Mouse (Mus musculus) large intestine, adult 2 months (tissue): ENCODE data around the gene Foxa2. TPM values are rescaled to one million over a fixed set of nuclear protein-coding genes. Genes with fewer than 3 reads are reported as not detected.

ENCODE experiments used
- DNase-seq: peaks from one replicate; pipeline ENCODE4 v3.0.0-alpha.2; 2012; ENCODE audit warnings: low read depth, low spot score
- WGBS: fragments of 180-500 bp; shearing (Covaris S2); methylation state at CpG from one replicate; pipeline ENCODE4 v1.1.7; 2018; 5-methylcytosine and 5-hydroxymethylcytosine counted together
- polyA plus RNA-seq: library from polyadenylated mRNA; depleted of rRNA; stranded (reverse); fragments of >200 nt; gene quantifications from 2 replicates; pipeline ENCODE4 v1.2.3, GENCODE M21; 2012

Foxa2 gene
- polyA plus RNA-seq, 1 experiment: 5.2 TPM

- 17% methylated on average over 37 of the region's 37 CpGs for WGBS
- DNase-seq: no peak
Measured at GRCm38 (mm10) chr2:148040236-148041121, 6.3 kb downstream of the Foxa2 start.

DNA sequence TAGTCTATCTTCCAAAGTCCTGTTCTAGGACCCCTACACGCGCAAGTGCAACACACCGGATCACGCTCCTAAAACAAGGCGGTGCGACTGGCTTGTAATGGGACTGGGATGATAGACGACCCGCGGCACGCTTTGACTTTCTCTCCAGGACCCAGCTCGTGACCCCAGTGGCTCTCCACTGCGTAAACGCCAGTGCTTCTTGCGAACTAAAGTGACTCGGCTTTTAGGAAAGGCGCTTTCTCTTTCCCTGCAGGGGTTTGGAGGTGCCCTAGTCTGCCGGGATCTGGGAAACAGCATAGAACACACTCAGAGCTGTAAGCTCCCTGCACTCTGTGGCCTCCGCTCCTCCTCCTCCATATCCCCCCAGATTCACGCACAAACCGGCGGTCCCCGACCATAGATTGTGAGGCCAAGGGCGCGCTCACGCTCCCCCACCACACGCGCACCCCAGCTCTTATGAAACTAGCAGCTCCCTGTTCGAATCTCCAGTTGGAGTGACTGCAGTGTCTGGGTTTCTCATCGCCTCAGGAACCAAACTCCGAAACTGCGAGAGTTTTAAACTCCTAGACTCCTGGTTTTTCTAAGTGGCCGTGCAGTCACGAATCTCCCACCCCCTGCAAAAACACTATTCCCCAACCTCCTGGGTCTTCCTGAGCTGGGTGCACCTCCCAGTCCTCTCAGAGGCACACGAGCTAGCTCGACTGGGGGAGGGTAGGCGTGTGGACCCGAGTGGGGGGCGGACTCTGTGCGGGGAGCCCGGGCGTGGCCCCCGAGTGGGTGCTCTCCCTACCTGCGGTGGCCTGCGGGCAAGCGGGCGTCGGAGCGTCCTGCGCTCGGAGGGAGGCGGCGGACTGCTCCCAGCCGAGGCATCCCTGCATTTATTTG lies 7.2 kb downstream of the Foxa2 start:
- no peak for DNase-seq

DNA sequence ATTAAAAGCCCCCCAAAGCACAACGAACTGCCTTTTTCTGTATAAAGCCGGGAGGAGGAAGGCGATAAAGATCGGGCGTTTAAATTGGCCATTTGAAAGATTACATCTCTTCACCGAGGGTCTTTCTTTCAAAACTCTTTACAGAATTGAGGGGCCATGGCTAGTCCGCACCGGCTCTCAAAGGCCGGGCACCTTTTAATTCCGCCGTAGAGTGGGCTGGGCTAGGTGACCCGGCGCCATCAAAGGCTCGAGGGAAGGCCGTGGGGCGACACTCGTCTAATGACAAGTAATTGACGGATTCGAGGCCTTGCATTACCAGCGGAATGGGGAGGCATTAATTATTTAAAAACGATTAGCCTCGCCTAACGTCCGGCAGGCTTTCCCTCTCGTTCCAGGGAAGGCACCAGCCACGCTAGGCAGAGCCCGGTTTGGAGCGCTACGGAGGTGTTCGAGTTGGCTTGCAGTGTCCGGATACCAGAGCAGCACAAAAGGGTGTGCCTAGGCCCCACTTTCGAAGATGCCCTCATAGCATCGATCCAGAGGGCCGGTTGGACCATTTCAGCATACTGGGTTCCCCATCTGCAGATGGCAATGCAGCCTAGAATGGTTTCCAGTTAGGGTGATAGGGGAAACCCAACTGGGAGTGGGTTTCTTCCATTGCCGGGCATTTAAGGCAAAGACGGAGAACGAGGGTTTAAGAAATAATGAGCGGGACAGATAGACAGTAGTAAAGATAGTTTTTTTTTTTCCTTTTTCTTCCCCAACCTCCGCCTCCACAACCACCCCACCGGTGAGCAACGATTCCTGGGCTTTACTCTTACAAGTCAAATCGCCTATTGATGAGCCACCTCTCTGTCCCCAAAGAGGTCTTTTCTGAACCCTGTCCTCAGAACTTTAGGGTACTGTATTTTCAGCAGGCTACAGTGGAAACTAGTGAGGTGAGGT lies 8.1 kb downstream of the Foxa2 start:
- 40% methylated on average over 42 of the region's 42 CpGs for WGBS
- no peak for DNase-seq

More for the DNA sequence above, 7.2 kb downstream of the Foxa2 start:
- 9% methylated on average over 53 of the region's 53 CpGs for WGBS

GRCm38 (mm10) chr2:148036611-148037160 lies 10.1 kb downstream of the Foxa2 start:
- no peak for DNase-seq
- whole genome bisulfite sequencing: 32% methylated on average over 4 of the region's 4 CpGs

DNA sequence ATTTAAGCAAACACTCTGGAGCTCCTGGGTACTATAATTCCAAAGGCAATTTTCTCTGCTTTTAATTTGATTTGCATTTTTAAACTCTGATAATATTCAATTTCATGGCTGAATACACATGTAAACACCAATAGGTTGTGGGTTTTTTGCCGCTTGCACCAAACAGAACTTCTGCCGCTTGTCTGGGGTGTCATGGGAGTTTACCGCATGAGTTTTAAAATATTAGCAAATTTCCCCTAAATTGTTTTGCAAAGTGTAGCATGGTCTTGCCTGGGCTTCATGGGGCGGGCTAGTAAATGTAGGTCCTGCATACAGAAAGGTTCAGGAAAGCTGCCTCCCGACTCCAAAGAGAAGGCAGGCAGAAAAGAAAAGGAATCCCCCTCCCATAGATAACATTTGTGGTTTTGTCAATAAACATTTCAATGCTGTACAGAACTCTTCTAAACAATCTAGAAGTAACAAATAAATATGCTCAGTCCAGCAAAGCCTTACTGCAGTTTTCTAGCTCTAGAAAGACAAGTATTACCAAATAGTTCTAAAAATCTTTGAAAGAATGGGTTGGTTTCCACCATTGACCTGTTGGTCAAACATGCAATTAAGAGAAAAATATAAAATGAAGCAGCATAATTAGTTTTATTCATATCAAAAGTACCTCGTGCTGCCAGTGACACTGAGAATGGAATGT lies 15.6 kb downstream of the Foxa2 start:
- DNase-seq: no peak
- 54% methylated on average over 6 of the region's 6 CpGs for WGBS

DNA sequence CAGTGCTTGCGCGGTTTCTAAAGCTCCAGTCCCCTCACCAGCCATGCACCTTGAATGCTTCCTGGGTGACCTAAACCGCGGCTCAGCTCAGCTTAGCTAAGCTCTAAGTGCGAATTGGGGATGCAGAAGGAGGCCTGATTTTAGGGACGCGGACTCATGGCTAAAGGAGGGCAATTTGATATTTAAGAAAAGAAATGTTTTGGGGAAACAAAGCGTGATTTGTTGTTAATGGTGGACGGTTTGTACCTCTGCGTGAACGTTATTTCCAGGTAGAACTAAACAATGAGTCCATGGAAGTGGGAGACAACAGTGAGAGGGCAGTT lies 16.2 kb downstream of the Foxa2 start:
- 15% methylated on average over 11 of the region's 11 CpGs for WGBS
- no peak for DNase-seq

- no peak for DNase-seq
- 25% methylated on average over 21 of the region's 21 CpGs for WGBS
Measured at GRCm38 (mm10) chr2:148029751-148030612, 16.8 kb downstream of the Foxa2 start.

GRCm38 (mm10) chr2:148029050-148029608 lies 17.6 kb downstream of the Foxa2 start:
- WGBS: 64% methylated on average over 9 of the region's 9 CpGs

DNA sequence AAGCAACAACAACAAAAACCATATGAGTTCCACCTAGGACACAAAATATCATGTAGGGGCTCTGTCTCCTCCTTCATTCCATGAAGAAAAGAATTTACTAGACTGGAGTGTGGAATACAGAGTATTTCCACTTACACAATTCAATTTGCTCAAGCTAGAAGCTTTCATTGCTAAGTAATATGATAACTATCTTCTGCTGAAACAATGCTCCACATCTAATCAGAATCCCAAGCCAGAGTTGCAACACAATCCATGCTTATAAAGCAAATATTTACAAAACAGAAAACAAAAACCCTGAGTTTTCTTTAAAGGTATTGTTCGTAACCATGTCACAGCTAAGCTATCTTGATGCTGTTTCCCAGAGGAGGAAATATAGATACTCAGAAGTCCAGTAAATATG lies 20.4 kb downstream of the Foxa2 start:
- WGBS: 60% methylated on average over 1 of the region's 1 CpGs
- DNase-seq: no peak

More at GRCm38 (mm10) chr2:148029050-148029608, 17.6 kb downstream of the Foxa2 start:
- DNase-seq: no peak

GRCm38 (mm10) chr2:148025481-148025880 lies 21.3 kb downstream of the Foxa2 start:
- WGBS: 15% methylated on average over 2 of the region's 2 CpGs

GRCm38 (mm10) chr2:148024268-148024935 lies 22.4 kb downstream of the Foxa2 start:
- DNase-seq: no peak
- WGBS: 79% methylated on average over 9 of the region's 9 CpGs

More at GRCm38 (mm10) chr2:148025481-148025880, 21.3 kb downstream of the Foxa2 start:
- no peak for DNase-seq

DNA sequence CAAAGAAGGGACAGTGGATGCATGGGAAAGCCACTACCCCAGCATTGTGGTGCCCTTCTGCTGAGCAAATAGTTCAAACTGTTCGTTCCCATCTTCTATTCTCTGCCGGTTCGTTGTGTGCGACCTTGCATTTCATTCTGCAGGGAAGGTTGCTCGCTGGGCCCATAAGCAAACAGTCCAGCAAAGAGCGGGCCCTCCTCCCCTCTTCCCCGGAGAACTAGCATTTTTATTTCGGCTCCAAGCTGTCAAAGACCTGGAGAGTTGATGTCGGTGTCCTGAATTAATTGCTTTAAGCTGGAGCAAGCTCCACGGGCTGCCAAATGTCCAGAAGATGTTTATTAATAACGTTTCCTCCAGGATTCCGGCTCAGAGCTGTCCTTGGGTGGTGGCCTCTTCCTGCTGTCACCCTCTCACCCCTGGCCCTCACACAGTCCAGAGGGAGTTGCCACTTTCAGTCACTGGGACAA lies 23.4 kb downstream of the Foxa2 start:
- WGBS: 48% methylated on average over 12 of the region's 12 CpGs
- DNase-seq: no peak

- DNase-seq: no peak
- WGBS: 68% methylated on average over 5 of the region's 5 CpGs
Measured at GRCm38 (mm10) chr2:148021919-148022570, 24.7 kb downstream of the Foxa2 start.

GRCm38 (mm10) chr2:148021016-148021415 lies 25.8 kb downstream of the Foxa2 start:
- 70% methylated on average over 9 of the region's 9 CpGs for WGBS
- DNase-seq: no peak

DNA sequence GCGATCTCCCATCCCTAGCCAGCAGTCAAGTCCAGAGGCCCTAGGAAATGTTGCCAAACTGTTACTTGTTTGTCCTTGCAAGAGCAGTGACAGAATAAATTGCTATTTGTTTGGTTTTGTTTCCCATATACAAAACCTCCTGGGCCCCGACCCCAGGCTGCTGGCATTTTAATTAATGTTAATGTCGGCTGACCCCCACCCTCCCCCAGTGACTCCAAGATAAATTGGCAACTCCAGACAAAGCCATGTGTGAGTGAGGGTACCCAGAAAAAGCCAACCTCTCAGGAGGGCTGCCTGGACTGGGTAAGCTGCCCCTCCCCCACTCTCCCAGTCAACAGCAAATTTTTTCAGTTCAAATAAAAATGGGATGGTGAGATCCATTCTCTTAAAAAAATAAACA lies 26.6 kb downstream of the Foxa2 start:
- WGBS: 70% methylated on average over 3 of the region's 3 CpGs
- no peak for DNase-seq
